Mouse (Mus musculus) small intestine, adult 2 months (tissue): ENCODE results near the gene Mtg1.

ENCODE experiments used
- CTCF ChIP-seq: fragments of 200-500 bp; IDR thresholded peaks from 2 replicates; pipeline ENCODE4 v1.5.1; 2012; ENCODE audit warnings: low read depth, mild to moderate bottlenecking, control low read depth, inconsistent platforms, low read length, moderate library complexity, mixed read lengths; ENCODE audit not compliant: insufficient replicate concordance, insufficient read length; ENCODE audit errors: extremely low read depth
- POLR2A ChIP-seq: fragments of 200-500 bp; IDR thresholded peaks from 2 replicates; pipeline ENCODE4 v1.6.1; 2012; ENCODE audit warnings: low read depth, mild to moderate bottlenecking, control low read depth, inconsistent platforms, low read length, moderate library complexity

- TF ChIP-seq POLR2A (no peak), CTCF (no peak)
Measured at GRCm38 (mm10) chr7:140096055-140096454, 41.3 kb upstream of the Mtg1 start.
